Mouse (Mus musculus) midbrain, embryonic 16.5 days (tissue): ENCODE data around the gene Slc24a3. TPM values are rescaled to one million over a fixed set of nuclear protein-coding genes. Genes with fewer than 3 reads are reported as not detected.

Experiments
- ATAC-seq: fragments of 200-750 bp; cut with Nextera tagmentation; 2 replicates; pipeline ENCODE4 v1.8.0; 2017; ENCODE audit warnings: moderate TSS enrichment
- H3K27ac ChIP-seq: fragments of 300-500 bp; sonication (generic); 2 replicates; pipeline ENCODE4 v1.5.1; 2014; ENCODE audit warnings: mild to moderate bottlenecking, low read length, mixed read lengths
- H3K27me3 ChIP-seq: fragments of 300-500 bp; sonication (generic); 2 replicates; pipeline ENCODE4 v1.6.1; 2014; ENCODE audit warnings: low read depth, low read length, mixed read lengths; ENCODE audit not compliant: control insufficient read depth, insufficient read depth
- H3K36me3 ChIP-seq: fragments of 300-500 bp; sonication (generic); 2 replicates; pipeline ENCODE4 v1.6.1; 2014; ENCODE audit warnings: mild to moderate bottlenecking, low read length, moderate library complexity, mixed read lengths; ENCODE audit not compliant: control insufficient read depth, insufficient read depth
- H3K4me1 ChIP-seq: fragments of 300-500 bp; sonication (generic); 2 replicates; pipeline ENCODE4 v1.6.1; 2014; ENCODE audit warnings: mild to moderate bottlenecking, low read length, mixed read lengths; ENCODE audit not compliant: control insufficient read depth, insufficient read depth
- H3K4me2 ChIP-seq: fragments of 300-500 bp; sonication (generic); 2 replicates; pipeline ENCODE4 v1.6.1; 2014; ENCODE audit warnings: mild to moderate bottlenecking, low read length, mixed read lengths
- H3K4me3 ChIP-seq: fragments of 300-500 bp; sonication (generic); 2 replicates; pipeline ENCODE4 v1.5.1; 2014; ENCODE audit warnings: low read depth, mild to moderate bottlenecking, low read length, moderate library complexity, mixed read lengths
- H3K9ac ChIP-seq: fragments of 300-500 bp; sonication (generic); 2 replicates; pipeline ENCODE4 v1.6.1; 2014; ENCODE audit warnings: low read depth, low read length, mixed read lengths
- H3K9me3 ChIP-seq: fragments of 300-500 bp; sonication (generic); replicated peaks from 2 replicates; pipeline ENCODE4 v1.6.1; 2014; ENCODE audit warnings: mild to moderate bottlenecking, low read length, mixed read lengths; ENCODE audit not compliant: control insufficient read depth, poor library complexity, severe bottlenecking
- WGBS: fragments of 180-500 bp; shearing (Covaris S2); extraction: QIAGEN DNeasy Blood & Tissue Kit; methylation state at CpG from one replicate; pipeline ENCODE4 v1.1.7; 2014; 5-methylcytosine and 5-hydroxymethylcytosine counted together
- polyA plus RNA-seq: library from polyadenylated mRNA; unstranded; fragments of >200 nt; fragmentation: Nextera tagmentation; extraction: Ambion mirVana; gene quantifications from 2 replicates; pipeline ENCODE4 v1.2.1, GENCODE M21; 2015

The Slc24a3 gene
- polyA plus RNA-seq, 1 experiment from 2014 or later = 18.7 TPM

- no peak overlapping the region for H3K9ac ChIP-seq
- H3K4me1 ChIP-seq = peaks cover 6% of the 10 kb centered on the region
- no peak overlapping the region for H3K4me2 ChIP-seq
- no peaks in the 10 kb centered on the region for H3K36me3 ChIP-seq
- 50% methylated on average over 1 of the region's 1 CpGs for WGBS
- no peak overlapping the region for H3K27ac ChIP-seq
- no peak overlapping the region for H3K4me3 ChIP-seq
- ATAC-seq = no peak
- H3K27me3 ChIP-seq = no peaks in the 10 kb centered on the region
- no peaks in the 10 kb centered on the region for H3K9me3 ChIP-seq
Observed at GRCm38 (mm10) chr2:145288501-145288900, 120.9 kb downstream of the Slc24a3 start.

GRCm38 (mm10) chr2:145291473-145291872 lies 123.9 kb downstream of the Slc24a3 start:
- WGBS = 34% methylated on average over 2 of the region's 2 CpGs
- peaks cover 6% of the 10 kb centered on the region for H3K4me1 ChIP-seq
- no peaks in the 10 kb centered on the region for H3K27me3 ChIP-seq
- H3K4me2 ChIP-seq = no peak overlapping the region
- H3K27ac ChIP-seq = no peak overlapping the region
- ATAC-seq = no peak
- no peaks in the 10 kb centered on the region for H3K36me3 ChIP-seq
- H3K9me3 ChIP-seq = no peaks in the 10 kb centered on the region
- H3K9ac ChIP-seq = no peak overlapping the region
- H3K4me3 ChIP-seq = no peak overlapping the region

DNA sequence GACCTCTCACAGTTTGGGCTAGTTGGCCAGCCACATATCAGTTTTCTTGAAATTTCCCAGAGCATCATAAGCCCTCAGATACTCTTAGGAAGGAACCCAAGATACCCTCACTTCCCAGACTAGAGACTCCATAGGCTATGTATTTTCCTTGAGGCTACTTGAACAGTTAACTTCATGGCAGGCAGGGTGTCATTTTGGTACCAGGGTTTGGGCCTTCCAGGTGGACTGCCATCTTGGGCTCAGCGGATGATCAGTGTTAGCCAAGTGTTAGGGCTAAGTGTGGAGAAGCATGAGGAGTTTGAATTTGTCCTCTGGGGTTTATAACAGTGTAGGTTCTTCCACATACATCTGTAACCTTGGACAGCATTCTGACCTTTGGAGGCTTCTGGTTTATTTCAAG lies 124.6 kb downstream of the Slc24a3 start:
- H3K9ac ChIP-seq = no peak overlapping the region
- peaks cover 6% of the 10 kb centered on the region for H3K4me1 ChIP-seq
- H3K27me3 ChIP-seq = no peaks in the 10 kb centered on the region
- no peak overlapping the region for H3K4me3 ChIP-seq
- H3K36me3 ChIP-seq = no peaks in the 10 kb centered on the region
- no peak overlapping the region for H3K4me2 ChIP-seq
- no peak overlapping the region for H3K27ac ChIP-seq
- 97% methylated on average over 1 of the region's 1 CpGs for WGBS
- no peaks in the 10 kb centered on the region for H3K9me3 ChIP-seq
- no peak for ATAC-seq

DNA sequence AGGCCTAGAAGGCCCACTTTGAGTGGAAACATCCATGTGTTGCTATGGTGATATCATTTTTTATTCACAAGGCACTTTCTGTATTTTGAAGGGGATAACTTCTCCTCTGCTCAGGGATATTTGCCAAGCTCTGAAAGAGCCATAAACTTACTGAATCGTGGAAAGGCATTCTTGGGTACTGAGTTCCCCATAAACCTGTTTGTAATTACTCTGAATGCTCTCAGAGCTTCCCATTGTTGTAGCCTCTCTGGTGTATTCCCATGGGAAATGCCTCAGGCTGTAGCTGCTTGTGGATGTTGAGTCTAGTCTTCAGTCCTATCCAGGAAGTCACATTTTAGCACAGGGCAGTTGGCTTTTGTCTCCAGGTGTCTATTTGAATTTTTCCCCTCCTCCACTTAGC lies 125.3 kb downstream of the Slc24a3 start:
- H3K4me1 ChIP-seq = peaks cover 6% of the 10 kb centered on the region
- 55% methylated on average over 1 of the region's 1 CpGs for whole genome bisulfite sequencing
- H3K9me3 ChIP-seq = no peaks in the 10 kb centered on the region
- no peak overlapping the region for H3K4me3 ChIP-seq
- H3K4me2 ChIP-seq = no peak overlapping the region
- ATAC-seq = no peak
- no peak overlapping the region for H3K9ac ChIP-seq
- H3K27ac ChIP-seq = no peak overlapping the region
- no peaks in the 10 kb centered on the region for H3K36me3 ChIP-seq
- no peaks in the 10 kb centered on the region for H3K27me3 ChIP-seq

- H3K27me3 ChIP-seq = no peaks in the 10 kb centered on the region
- no peak overlapping the region for H3K4me2 ChIP-seq
- H3K4me3 ChIP-seq = no peak overlapping the region
- no peak overlapping the region for H3K9ac ChIP-seq
- H3K27ac ChIP-seq = no peak overlapping the region
- 80% methylated on average over 1 of the region's 1 CpGs for WGBS
- H3K36me3 ChIP-seq = no peaks in the 10 kb centered on the region
- no peak for ATAC-seq
- H3K4me1 ChIP-seq = peaks cover 6% of the 10 kb centered on the region
- H3K9me3 ChIP-seq = no peaks in the 10 kb centered on the region
Observed at GRCm38 (mm10) chr2:145296906-145297305, 129.4 kb downstream of the Slc24a3 start.

GRCm38 (mm10) chr2:145299914-145300699 lies 132.6 kb downstream of the Slc24a3 start:
- no peak overlapping the region for H3K27ac ChIP-seq

GRCm38 (mm10) chr2:145307231-145307883 lies 139.8 kb downstream of the Slc24a3 start:
- no peaks in the 10 kb centered on the region for H3K36me3 ChIP-seq
- H3K9ac ChIP-seq = no peak overlapping the region
- no peaks in the 10 kb centered on the region for H3K4me1 ChIP-seq

More at GRCm38 (mm10) chr2:145299914-145300699, 132.6 kb downstream of the Slc24a3 start:
- Histone ChIP-seq H3K27me3 (no peaks in the 10 kb centered on the region), H3K4me2 (no peak overlapping the region), H3K36me3 (no peaks in the 10 kb centered on the region), H3K4me1 (no peaks in the 10 kb centered on the region), H3K4me3 (no peak overlapping the region), H3K9me3 (no peaks in the 10 kb centered on the region), H3K9ac (no peak overlapping the region)
- ATAC-seq = no peak
- 93% methylated on average over 5 of the region's 5 CpGs for WGBS

GRCm38 (mm10) chr2:145318916-145319315 lies 151.4 kb downstream of the Slc24a3 start:
- ATAC-seq = no peak
- Histone ChIP-seq H3K27ac (no peak overlapping the region), H3K27me3 (no peaks in the 10 kb centered on the region), H3K4me1 (no peaks in the 10 kb centered on the region), H3K4me2 (no peak overlapping the region), H3K36me3 (no peaks in the 10 kb centered on the region), H3K9me3 (no peaks in the 10 kb centered on the region), H3K4me3 (no peak overlapping the region), H3K9ac (no peak overlapping the region)
- 54% methylated on average over 2 of the region's 2 CpGs for WGBS

More at GRCm38 (mm10) chr2:145307231-145307883, 139.8 kb downstream of the Slc24a3 start:
- Histone ChIP-seq H3K27ac (no peak overlapping the region), H3K9me3 (no peaks in the 10 kb centered on the region), H3K4me3 (no peak overlapping the region), H3K4me2 (no peak overlapping the region), H3K27me3 (no peaks in the 10 kb centered on the region)
- WGBS = 78% methylated on average over 2 of the region's 2 CpGs
- ATAC-seq = no peak

DNA sequence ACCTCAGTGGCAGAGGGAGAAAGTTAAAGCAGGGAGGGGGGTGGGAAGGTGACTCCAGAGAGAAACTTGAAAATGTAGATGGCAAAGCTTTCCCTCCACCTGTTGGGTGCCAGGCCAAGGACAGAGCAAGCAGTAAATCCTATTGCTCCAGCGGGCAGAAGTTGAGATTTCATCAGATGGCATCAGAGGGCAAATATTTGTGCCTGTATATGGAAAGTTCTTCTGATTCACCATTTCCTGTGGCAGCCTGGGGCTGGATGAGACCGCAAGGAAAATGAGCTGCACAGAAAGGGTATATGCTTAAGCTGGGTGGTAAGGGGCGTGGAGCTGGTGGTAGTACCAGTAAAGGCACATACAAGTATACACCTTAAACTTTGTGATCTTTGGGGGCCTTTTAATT lies 153.7 kb downstream of the Slc24a3 start:
- no peak for ATAC-seq
- no peaks in the 10 kb centered on the region for H3K9me3 ChIP-seq
- no peaks in the 10 kb centered on the region for H3K36me3 ChIP-seq
- H3K4me1 ChIP-seq = no peaks in the 10 kb centered on the region
- H3K27ac ChIP-seq = no peak overlapping the region
- 89% methylated on average over 3 of the region's 3 CpGs for WGBS
- H3K4me3 ChIP-seq = no peak overlapping the region
- no peak overlapping the region for H3K9ac ChIP-seq
- no peak overlapping the region for H3K4me2 ChIP-seq
- no peaks in the 10 kb centered on the region for H3K27me3 ChIP-seq
